Mouse (Mus musculus): ENCODE measurements around the gene Sun2.

The Sun2 gene

GRCm38 (mm10) chr15:79741921-79742705 lies at the start of gene Sun2:
Sun2 (minus strand) TSS chr15:79742536.
- peak; percentile 51 for DNase-seq (ENCODE audit: low read depth)

- no peak for DNase-seq (ENCODE audit: low read depth)
These were observed 49.2 kb upstream of the Sun2 start for GRCm38 (mm10) chr15:79791502-79791901.

- DNase-seq (ENCODE audit: low read depth): no peak
These were observed 48.6 kb upstream of the Sun2 start for GRCm38 (mm10) chr15:79790905-79791304.

- no peak for DNase-seq (ENCODE audit: low read depth)
These were observed 47.8 kb upstream of the Sun2 start for GRCm38 (mm10) chr15:79790111-79790510.

GRCm38 (mm10) chr15:79787815-79788214 lies 45.5 kb upstream of the Sun2 start:
- no peak for DNase-seq (ENCODE audit: low read depth)

- DNase-seq (ENCODE audit: low read depth): no peak
These were observed 42.7 kb upstream of the Sun2 start for GRCm38 (mm10) chr15:79785056-79785455.

- DNase-seq (ENCODE audit: low read depth): no peak
These were observed 35.4 kb upstream of the Sun2 start, which contains the start of gene Dnal4 for GRCm38 (mm10) chr15:79777749-79778148. Dnal4 (minus strand) TSS chr15:79777849.

- DNase-seq (ENCODE audit: low read depth): no peak
These were observed 33.3 kb upstream of the Sun2 start for GRCm38 (mm10) chr15:79775662-79776061.

- DNase-seq (ENCODE audit: low read depth): peak; percentile 96
These were observed 32.0 kb upstream of the Sun2 start for GRCm38 (mm10) chr15:79774117-79775027.

GRCm38 (mm10) chr15:79770629-79771240 lies 28.4 kb upstream of the Sun2 start:
- no peak for DNase-seq (ENCODE audit: low read depth)

- DNase-seq (ENCODE audit: low read depth): no peak
These were observed 26.0 kb upstream of the Sun2 start for GRCm38 (mm10) chr15:79768302-79768701.

- no peak for DNase-seq (ENCODE audit: low read depth)
These were observed 25.1 kb upstream of the Sun2 start for GRCm38 (mm10) chr15:79767327-79767961.

GRCm38 (mm10) chr15:79766586-79767071 lies 24.3 kb upstream of the Sun2 start:
- no peak for DNase-seq (ENCODE audit: low read depth)

GRCm38 (mm10) chr15:79766168-79766567 lies 23.8 kb upstream of the Sun2 start:
- DNase-seq (ENCODE audit: low read depth): no peak

GRCm38 (mm10) chr15:79765361-79765760 lies 23.0 kb upstream of the Sun2 start:
- no peak for DNase-seq (ENCODE audit: low read depth)

GRCm38 (mm10) chr15:79764539-79765267 lies 22.4 kb upstream of the Sun2 start:
- DNase-seq (ENCODE audit: low read depth): no peak

- DNase-seq (ENCODE audit: low read depth): no peak
These were observed 21.4 kb upstream of the Sun2 start for GRCm38 (mm10) chr15:79763601-79764246.

- no peak for DNase-seq (ENCODE audit: low read depth)
These were observed 20.7 kb upstream of the Sun2 start for GRCm38 (mm10) chr15:79763001-79763400.

GRCm38 (mm10) chr15:79760956-79761355 lies 18.6 kb upstream of the Sun2 start:
- DNase-seq (ENCODE audit: low read depth): no peak

GRCm38 (mm10) chr15:79757118-79757517 lies 14.8 kb upstream of the Sun2 start:
- DNase-seq (ENCODE audit: low read depth): no peak

All from fibroblast of lung, adult 2 months (primary cell).